Comparison of ENCODE assay signal across 18 mouse cellular contexts in genomic region chr1:46888324-46888723, GRCm38 (mm10). TPM values are rescaled to one million over a fixed set of nuclear protein-coding genes. Genes with fewer than 3 reads are reported as not detected.
DNase-seq lines count a peak whose midpoint lies in the region; ATAC-seq lines count a peak whose summit lies in the region.
"Had no signal": no experiment of that assay in that cellular context is flagged by ENCODE, and none has a peak within 500 bp of the region (broad histone marks: within the 10 kb centered on the region; RNA-seq: fewer than 3 reads in every experiment).

No protein-coding gene starts in this region.

- peak overlapping the region; percentile 71; the same call in 1 of the 2 replicates for H3K27ac ChIP-seq in heart, embryonic 11.5 days (ENCODE audit: low read depth, low read length)
- peak overlapping the region; percentile 51; the same call in 1 of the 2 replicates for H3K27ac ChIP-seq in embryonic facial prominence, embryonic 15.5 days (replicated peaks)
- H3K27ac ChIP-seq: forebrain, embryonic 13.5 days; hindbrain, embryonic 14.5 days had no signal

- H3K4me2 ChIP-seq in heart, embryonic 11.5 days = peak overlapping the region; percentile 51
- peak overlapping the region; percentile 12; the same call in 1 of the 2 replicates for H3K4me2 ChIP-seq in embryonic facial prominence, embryonic 15.5 days (replicated peaks)
- H3K4me2 ChIP-seq: forebrain, embryonic 13.5 days; hindbrain, embryonic 14.5 days; limb, embryonic 15.5 days had no signal

- H3K27me3 ChIP-seq in heart, embryonic 11.5 days (ENCODE audit: control insufficient read depth, insufficient read depth, low read length) = no peaks in the 10 kb centered on the region
- H3K27me3 ChIP-seq in embryonic facial prominence, embryonic 15.5 days = no peaks in the 10 kb centered on the region
- H3K27me3 ChIP-seq: CH12.LX; forebrain, embryonic 13.5 days; limb, embryonic 15.5 days had no signal

- H3K4me3 ChIP-seq in heart, embryonic 11.5 days (ENCODE audit: low read depth, low read length) = no peak overlapping the region
- no peak overlapping the region for H3K4me3 ChIP-seq in embryonic facial prominence, embryonic 15.5 days (replicated peaks)
- H3K4me3 ChIP-seq: forebrain, embryonic 13.5 days; limb, embryonic 15.5 days had no signal

- H3K4me1 ChIP-seq in heart, embryonic 11.5 days (ENCODE audit: control insufficient read depth, insufficient read depth, low read length) = peaks cover 16% of the 10 kb centered on the region
- H3K4me1 ChIP-seq in embryonic facial prominence, embryonic 15.5 days = no peaks in the 10 kb centered on the region
- H3K4me1 ChIP-seq: forebrain, embryonic 13.5 days had no signal

- 16% methylated on average over 2 of the region's 2 CpGs for WGBS in heart, embryonic 11.5 days (ENCODE audit: insufficient replicate concordance)
- 28% methylated on average over 2 of the region's 2 CpGs for WGBS in embryonic facial prominence, embryonic 15.5 days

- no peak for ATAC-seq in heart, embryonic 11.5 days (replicated peaks; ENCODE audit: insufficient number of reproducible peaks, low FRiP score, low TSS enrichment)
- no peak for ATAC-seq in embryonic facial prominence, embryonic 15.5 days (ENCODE audit: insufficient number of reproducible peaks, low FRiP score, low TSS enrichment, low read depth)
- ATAC-seq: forebrain, embryonic 13.5 days; liver, postnatal 0 days; midbrain, embryonic 16.5 days had no signal

- no peak for DNase-seq in heart, adult 18-20 months
- peak; percentile 24 for DNase-seq in embryo, embryonic 10 days (ENCODE audit: low spot score)
- DNase-seq in mesoderm, embryonic 11.5 days (ENCODE audit: low read depth, low spot score) = peak; percentile 25
- no peak for DNase-seq in layer of hippocampus, adult 8-10 months (ENCODE audit: low spot score in 2 of 2)
- DNase-seq in adrenal gland, adult 2 months = no peak
- DNase-seq in frontal cortex, adult 2 months (ENCODE audit: extremely low spot score in 1 of 2, low spot score in 1 of 2) = no peak
- DNase-seq: cerebellum, postnatal 14 days; kidney, adult 2 months; kidney, postnatal 36 days; liver, postnatal 0 days; right cerebral cortex, postnatal 14 days had no signal

- H3K36me3 ChIP-seq in heart, embryonic 11.5 days (ENCODE audit: control insufficient read depth, insufficient read depth, low read length) = no peaks in the 10 kb centered on the region
- H3K36me3 ChIP-seq in embryonic facial prominence, embryonic 15.5 days = no peaks in the 10 kb centered on the region
- H3K36me3 ChIP-seq: limb, embryonic 15.5 days had no signal

- no peaks in the 10 kb centered on the region for H3K9me3 ChIP-seq in heart, embryonic 11.5 days (replicated peaks; ENCODE audit: control insufficient read depth, low read length)
- H3K9me3 ChIP-seq in embryonic facial prominence, embryonic 15.5 days (replicated peaks) = no peaks in the 10 kb centered on the region
- H3K9me3 ChIP-seq: forebrain, embryonic 13.5 days; limb, embryonic 15.5 days had no signal

- H3K9ac ChIP-seq in heart, embryonic 11.5 days (ENCODE audit: low read depth, low read length) = no peak overlapping the region
- no peak overlapping the region for H3K9ac ChIP-seq in embryonic facial prominence, embryonic 15.5 days
- H3K9ac ChIP-seq: forebrain, embryonic 13.5 days; hindbrain, embryonic 14.5 days; limb, embryonic 15.5 days; liver, postnatal 0 days had no signal

RNA-seq across cellular contexts. Expression of gene Slc39a10, which starts 4.3 kb away (rescaled TPM):
- polyA plus RNA-seq in heart, embryonic 11.5 days (2014; fragmentation: Nextera tagmentation; extraction: Ambion mirVana) = 48.0 and 50.5 TPM in 2 replicates
- 1 to 10 TPM; 8.3 to 9.3 TPM for total RNA-seq in heart, adult 18-20 months (2021)
- 47.0 and 49.9 TPM in 2 replicates for polyA plus RNA-seq in embryonic facial prominence, embryonic 15.5 days (2015; fragmentation: Nextera tagmentation; extraction: Ambion mirVana)
- total RNA-seq in layer of hippocampus, adult 8-10 months (2022) = 100 to 1,000 TPM in 2 of 4 experiments, 10 to 100 TPM in 2; 83.4 to 108 (median 97.0) TPM
- total RNA-seq in adrenal gland, adult 2 months (2021) = 10 to 100 TPM; 25.5 to 26.6 TPM
- polyA plus RNA-seq in adrenal gland, adult 2 months (2012; rRNA removed) = 3.3 and 4.1 TPM in 2 replicates
- 68.3 and 82.6 TPM in 2 replicates for polyA plus RNA-seq in frontal cortex, adult 2 months (2012; rRNA removed)

Comparison
In these comparisons a context has a peak if more than half of its experiments do, and no peak if none do; other contexts are left out.
1. DNase-seq: peak in embryo, embryonic 10 days (single experiment) and mesoderm, embryonic 11.5 days (single experiment); none in heart, adult 18-20 months (0 of 2), layer of hippocampus, adult 8-10 months (0 of 2), adrenal gland, adult 2 months (single experiment) and frontal cortex, adult 2 months (0 of 2).